Mouse (Mus musculus): ENCODE results near the gene Tmem132e.

DNA sequence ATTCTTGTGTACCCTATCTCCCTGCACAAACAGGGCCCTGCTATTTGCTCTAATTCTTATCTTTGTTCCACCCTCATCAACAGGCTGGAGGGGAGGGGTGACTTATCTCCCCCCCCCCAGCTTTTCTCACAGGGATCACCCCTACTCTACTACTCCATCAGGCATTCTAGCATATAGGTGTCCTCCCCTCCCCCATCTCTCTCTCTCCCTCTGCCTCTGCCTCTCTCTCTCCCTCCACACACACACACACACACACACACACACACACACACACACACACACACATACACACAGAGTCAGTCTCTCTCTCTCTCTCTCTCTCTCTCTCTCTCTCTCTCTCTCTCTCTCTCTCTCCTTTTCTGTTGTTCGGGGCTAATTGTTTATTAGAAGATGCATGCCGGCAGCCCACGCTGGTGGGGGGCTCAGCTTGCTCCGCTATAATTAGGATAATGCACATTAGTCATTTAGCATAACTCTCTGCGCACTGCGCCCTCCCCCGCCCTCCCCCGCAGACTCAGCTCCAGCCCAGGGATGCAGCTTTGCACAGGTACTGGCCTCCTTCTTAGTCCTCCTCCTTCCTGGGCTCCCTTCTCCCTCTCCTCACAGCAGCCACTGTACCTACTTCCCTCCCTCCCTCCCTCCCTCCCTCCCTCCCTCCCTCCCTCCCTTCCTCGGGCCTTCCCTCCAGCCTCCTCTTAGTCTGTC is 29.8 kb downstream of the Tmem132e start:
- no peak for TF ChIP-seq CTCF (IDR thresholded peaks at IDR 0.05; ENCODE audit: low read depth, low read length)
- no peak for TF ChIP-seq POLR2A (IDR thresholded peaks at IDR 0.05; ENCODE audit: extremely low read depth, insufficient read depth, low read length)

Measured in liver, adult 2 months (tissue).